Mouse (Mus musculus) MEL (cell line): ENCODE measurements at regions not wholly inside any gene's neighbourhood (a gene's known extent, or its start where the extent isn't known, plus 50 kb on each side); places are given as distances from the start of the nearest gene placed in this dataset.

Experiments used
- DNase-seq: peaks from one replicate; pipeline ENCODE4 v3.0.0; 2011; ENCODE audit warnings: low read depth, low spot score
- H3K27ac ChIP-seq: 2 replicates; pipeline ENCODE4 v1.5.1; 2012; ENCODE audit warnings: low read depth, mild to moderate bottlenecking, control low read depth, low read length, moderate library complexity; ENCODE audit not compliant: control insufficient read depth
- H3K27me3 ChIP-seq, 2 experiments: fragments of 150-350 bp in 1 of 2; sonication (generic) in 1 of 2; 2 replicates each; pipeline ENCODE4 v1.6.1; 2012; ENCODE audit warnings: low read length in 2 of 2, mild to moderate bottlenecking in 2 of 2, improper control_type of control experiment in 1 of 2, moderate library complexity in 1 of 2; ENCODE audit not compliant: insufficient read depth in 2 of 2, control insufficient read depth in 1 of 2
- H3K36me3 ChIP-seq, 2 experiments: 2 replicates each; pipeline ENCODE4 v1.6.1; 2012 to 2014; ENCODE audit warnings: low read length in 2 of 2, improper control_type of control experiment in 1 of 2, inconsistent platforms in 1 of 2, mild to moderate bottlenecking in 1 of 2; ENCODE audit not compliant: insufficient read depth in 2 of 2, control insufficient read depth in 1 of 2
- H3K4me1 ChIP-seq, 2 experiments: fragments of 150-350 bp in 1 of 2; sonication (generic) in 1 of 2; 2 replicates each; pipeline ENCODE4 v1.6.1; 2012; ENCODE audit warnings: low read length in 2 of 2, improper control_type of control experiment in 1 of 2, mild to moderate bottlenecking in 1 of 2; ENCODE audit not compliant: insufficient read depth in 2 of 2, control insufficient read depth in 1 of 2
- H3K4me3 ChIP-seq, 2 experiments: fragments of 150-350 bp in 1 of 2; sonication (generic) in 1 of 2; 2 replicates each; pipeline ENCODE4 v1.5.1; 2012; ENCODE audit warnings: low read depth in 2 of 2, low read length in 2 of 2, mild to moderate bottlenecking in 2 of 2, moderate library complexity in 2 of 2, control low read depth in 1 of 2, improper control_type of control experiment in 1 of 2; ENCODE audit not compliant: control insufficient read depth in 1 of 2, insufficient read depth in 1 of 2
- H3K79me2 ChIP-seq: 2 replicates; pipeline ENCODE4 v1.6.1; 2012; ENCODE audit warnings: mild to moderate bottlenecking, low read length, moderate library complexity; ENCODE audit not compliant: control insufficient read depth, poor library complexity, insufficient read depth
- H3K9ac ChIP-seq: 2 replicates; pipeline ENCODE4 v1.6.1; 2012; ENCODE audit warnings: low read depth, mild to moderate bottlenecking, control low read depth, low read length, moderate library complexity; ENCODE audit not compliant: control insufficient read depth, poor library complexity, severe bottlenecking
- H3K9me3 ChIP-seq: fragments of 150-350 bp; sonication (generic); replicated peaks from 2 replicates; pipeline ENCODE4 v1.6.1; 2012; ENCODE audit warnings: mild to moderate bottlenecking, low read length, improper control_type of control experiment, moderate library complexity; ENCODE audit not compliant: insufficient read depth
- CHD1 ChIP-seq: IDR thresholded peaks from 2 replicates; pipeline ENCODE4 v1.6.1; 2012; ENCODE audit warnings: low read depth, mild to moderate bottlenecking, inconsistent platforms, low read length, improper control_type of control experiment
- CTCF ChIP-seq, 3 experiments: IDR thresholded peaks in 2 of 3; conservative IDR thresholded peaks in 1 of 3; 2 replicates each; pipeline ENCODE4 v1.5.1; 2011 to 2012; ENCODE audit warnings: low read length in 3 of 3, low read depth in 2 of 3, mild to moderate bottlenecking in 2 of 3, improper control_type of control experiment in 1 of 3, inconsistent platforms in 1 of 3, mixed read lengths in 1 of 3, moderate library complexity in 1 of 3; ENCODE audit not compliant: control insufficient read depth in 1 of 3, insufficient read depth in 1 of 3, poor library complexity in 1 of 3, severe bottlenecking in 1 of 3
- EP300 ChIP-seq, 2 experiments: IDR thresholded peaks; 2 replicates each; pipeline ENCODE4 v1.6.1; 2011; ENCODE audit warnings: improper control_type of control experiment in 2 of 2, low read length in 2 of 2, low read depth in 1 of 2, mild to moderate bottlenecking in 1 of 2
- ETS1 ChIP-seq: IDR thresholded peaks from 2 replicates; pipeline ENCODE4 v1.6.1; 2012; ENCODE audit warnings: low read depth, mild to moderate bottlenecking, inconsistent platforms, low read length, improper control_type of control experiment, moderate library complexity
- GABPA ChIP-seq: IDR thresholded peaks from 2 replicates; pipeline ENCODE4 v1.6.1; 2012; ENCODE audit warnings: low read depth, mild to moderate bottlenecking, inconsistent platforms, low read length, improper control_type of control experiment, moderate library complexity
- JUND ChIP-seq: IDR thresholded peaks from 2 replicates; pipeline ENCODE4 v1.6.1; 2011; ENCODE audit warnings: low read depth, mild to moderate bottlenecking, improper control_type of control experiment, low read length
- KAT2A ChIP-seq: conservative IDR thresholded peaks from 2 replicates; pipeline ENCODE4 v1.6.1; 2012; ENCODE audit warnings: low read depth, low read length, improper control_type of control experiment, inconsistent platforms
- MAFK ChIP-seq: IDR thresholded peaks from 2 replicates; pipeline ENCODE4 v1.6.1; 2011; ENCODE audit warnings: low read depth, mild to moderate bottlenecking, low read length, improper control_type of control experiment, borderline replicate concordance
- MAZ ChIP-seq: IDR thresholded peaks from 2 replicates; pipeline ENCODE4 v1.6.1; 2012; ENCODE audit warnings: low read depth, mild to moderate bottlenecking, inconsistent platforms, low read length, improper control_type of control experiment
- MEF2A ChIP-seq: IDR thresholded peaks from 2 replicates; pipeline ENCODE4 v1.6.1; 2014; ENCODE audit warnings: low read depth, mild to moderate bottlenecking, inconsistent platforms, low read length, improper control_type of control experiment; ENCODE audit not compliant: poor library complexity, insufficient replicate concordance, severe bottlenecking; ENCODE audit errors: extremely low read depth
- NRF1 ChIP-seq: IDR thresholded peaks from 2 replicates; pipeline ENCODE4 v1.6.1; 2014; ENCODE audit warnings: low read depth, mild to moderate bottlenecking, inconsistent platforms, low read length, improper control_type of control experiment, moderate library complexity; ENCODE audit not compliant: poor library complexity, insufficient read depth, severe bottlenecking
- POLR2AphosphoS5 ChIP-seq: IDR thresholded peaks from 2 replicates; pipeline ENCODE4 v1.6.1; 2012; ENCODE audit warnings: low read depth, borderline replicate concordance, mild to moderate bottlenecking, inconsistent platforms, low read length, moderate library complexity, mixed read lengths
- RAD21 ChIP-seq: IDR thresholded peaks from 2 replicates; pipeline ENCODE4 v1.6.1; 2011; ENCODE audit warnings: mild to moderate bottlenecking, low read depth, low read length, improper control_type of control experiment
- RCOR1 ChIP-seq: IDR thresholded peaks from 2 replicates; pipeline ENCODE4 v1.6.1; 2012; ENCODE audit warnings: low read depth, mild to moderate bottlenecking, inconsistent platforms, low read length, improper control_type of control experiment
- SMC3 ChIP-seq: IDR thresholded peaks from 2 replicates; pipeline ENCODE4 v1.6.1; 2011; ENCODE audit warnings: low read depth, low read length, improper control_type of control experiment
- TAL1 ChIP-seq: IDR thresholded peaks from 2 replicates; pipeline ENCODE4 v1.6.1; 2012; ENCODE audit warnings: mild to moderate bottlenecking, inconsistent platforms, low read length, moderate library complexity, mixed read lengths
- ZNF384 ChIP-seq: IDR thresholded peaks from 2 replicates; pipeline ENCODE4 v1.6.1; 2012; ENCODE audit warnings: low read depth, mild to moderate bottlenecking, inconsistent platforms, low read length, improper control_type of control experiment

DNA sequence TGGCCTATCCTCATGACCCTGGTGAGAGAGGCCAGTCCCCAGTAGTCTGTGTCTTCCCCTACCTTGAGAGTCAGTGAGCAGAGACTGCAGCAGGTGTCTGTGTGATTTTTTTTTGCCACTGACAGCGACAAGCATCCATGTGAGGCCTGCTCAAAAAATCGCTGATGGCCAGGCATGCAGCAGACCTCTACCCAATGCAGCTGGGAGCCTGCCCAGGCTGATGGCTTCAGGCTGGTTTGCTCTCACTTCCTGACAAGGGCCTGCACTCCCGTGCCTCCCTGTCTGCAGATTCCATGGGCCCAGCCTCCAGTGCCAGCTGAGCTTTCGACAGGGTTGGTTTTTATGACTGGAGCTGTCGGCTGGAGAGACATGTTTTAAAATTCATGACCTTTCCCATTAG is 437.1 kb downstream of the Cd83 start:
- Histone ChIP-seq H3K27me3 (no peaks in the 10 kb centered on the region), H3K36me3 (no peaks in the 10 kb centered on the region), H3K79me2 (no peaks in the 10 kb centered on the region)
- TF ChIP-seq ZNF384: no peak
- no peak for TF ChIP-seq MAZ
- no peak for TF ChIP-seq CHD1
- no peak for TF ChIP-seq RAD21
- no peak for TF ChIP-seq RCOR1
- TF ChIP-seq SMC3: no peak
- TF ChIP-seq, all 39 proteins: peak for 0
- DNase-seq: no peak
- no peaks in the 10 kb centered on the region for H3K4me1 ChIP-seq
- no peak overlapping the region for H3K27ac ChIP-seq
- H3K9me3 ChIP-seq: no peaks in the 10 kb centered on the region
- H3K4me3 ChIP-seq: no peak overlapping the region
- no peak overlapping the region for H3K9ac ChIP-seq

DNA sequence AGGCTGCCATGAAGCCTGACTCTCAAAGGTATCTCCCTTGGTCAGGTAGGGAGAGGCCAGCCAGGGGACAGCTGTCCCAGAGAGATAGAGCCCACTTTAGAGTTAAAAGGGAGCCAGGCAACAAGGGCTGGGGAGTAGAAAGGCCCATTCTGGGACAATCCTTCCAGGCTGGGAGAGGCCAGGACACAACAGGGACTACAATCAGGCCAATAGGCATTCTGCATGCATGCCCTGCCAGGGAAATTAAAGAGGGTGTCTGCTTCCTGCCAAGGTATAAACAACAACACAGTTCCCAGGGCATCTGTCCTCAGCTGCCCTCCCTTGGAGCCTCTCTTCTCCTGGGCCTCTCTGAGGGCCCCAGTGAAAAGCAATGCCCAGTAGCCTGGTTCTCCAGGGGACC is 437.8 kb downstream of the Cd83 start:
- Histone ChIP-seq H3K4me1 (no peaks in the 10 kb centered on the region), H3K79me2 (no peaks in the 10 kb centered on the region), H3K27me3 (no peaks in the 10 kb centered on the region), H3K9ac (no peak overlapping the region), H3K36me3 (no peaks in the 10 kb centered on the region), H3K9me3 (no peaks in the 10 kb centered on the region), H3K27ac (no peak overlapping the region), H3K4me3 (no peak overlapping the region)
- DNase-seq: no peak
- no peak for TF ChIP-seq MAFK
- no peak for TF ChIP-seq NRF1
- TF ChIP-seq TAL1: no peak
- no peak for TF ChIP-seq CTCF (IDR thresholded peaks at IDR 0.05 in 2 of 3, conservative IDR thresholded peaks at IDR 0.05 in 1 of 3; ENCODE audit: control insufficient read depth in 1 of 3, insufficient read depth in 1 of 3, low read depth in 2 of 3, low read length in 3 of 3, poor library complexity in 1 of 3, severe bottlenecking in 1 of 3)
- no peak for TF ChIP-seq GABPA
- no peak for TF ChIP-seq MEF2A
- no peak for TF ChIP-seq RCOR1
- no peak for TF ChIP-seq POLR2AphosphoS5
- TF ChIP-seq KAT2A: no peak
- no peak for TF ChIP-seq JUND
- TF ChIP-seq EP300 (IDR thresholded peaks at IDR 0.05; ENCODE audit: low read depth in 1 of 2, low read length in 2 of 2): no peak
- TF ChIP-seq ETS1: no peak
